Mouse (Mus musculus): ENCODE measurements around the gene Ptpn1.

Ptpn1 gene

DNA sequence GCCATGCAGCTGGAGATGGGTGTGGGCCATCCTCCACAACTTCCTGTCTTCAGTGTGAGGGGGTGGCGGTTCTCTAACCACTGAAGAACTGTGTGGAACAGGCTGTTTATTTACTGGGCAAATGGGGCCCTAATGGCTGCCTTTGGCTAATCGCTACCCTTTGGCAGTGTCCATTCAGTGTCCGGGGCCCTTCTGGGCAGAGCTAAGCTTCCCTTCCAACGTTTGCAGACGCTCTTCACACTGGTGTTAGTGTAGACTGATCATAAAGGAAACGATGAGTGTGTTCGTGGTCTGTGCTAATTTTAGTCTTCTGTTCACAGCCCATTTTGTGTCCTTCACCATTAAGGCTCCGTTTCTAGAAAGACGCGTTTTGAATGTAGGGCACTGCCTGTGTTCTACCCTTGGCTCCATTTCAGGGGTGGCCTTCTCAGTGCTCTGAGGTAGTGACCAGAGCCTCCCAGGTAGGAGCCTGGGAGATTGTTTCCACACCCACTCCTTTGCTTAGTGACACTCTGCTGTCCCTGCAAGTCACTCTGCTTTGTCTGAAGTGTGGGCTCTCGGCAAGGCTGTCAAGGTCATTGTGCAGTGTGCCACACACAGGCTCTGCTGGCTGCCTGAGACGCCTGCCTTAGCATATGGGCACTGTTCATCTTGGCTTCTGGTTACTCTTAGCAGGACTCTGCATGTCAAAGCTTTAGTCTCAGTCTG lies 11.2 kb downstream of the Ptpn1 start:
- in situ Hi-C loops (cut with MboI, MseI) = loop anchor here (25.0 kb wide), 1 partner anchor 1956 kb away; the partner anchor contains the start of gene Ncoa3

DNA sequence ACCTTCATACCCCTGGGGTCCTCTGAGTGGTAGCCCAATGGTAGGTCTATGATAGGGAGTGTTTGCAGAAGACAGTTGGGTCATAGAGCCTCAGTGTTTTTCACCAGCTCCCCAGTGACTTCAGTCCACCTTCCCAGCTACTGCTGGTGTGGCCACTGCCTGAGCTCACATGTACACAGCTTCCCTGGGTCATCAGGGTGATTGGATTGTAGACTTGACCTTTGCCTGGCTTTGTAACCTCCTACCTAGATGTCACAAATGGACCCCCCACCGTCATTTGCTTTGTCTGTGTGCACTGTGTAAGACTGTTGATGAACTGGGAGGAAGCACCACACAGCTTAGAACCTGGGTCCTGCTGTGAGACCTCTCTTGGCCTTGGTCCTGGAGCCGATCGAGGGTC lies 12.3 kb downstream of the Ptpn1 start:
- in situ Hi-C loops (cut with MboI, MseI) = loop anchor here (25.0 kb wide), 1 partner anchor 1957 kb away; the partner anchor contains the start of gene Ncoa3

DNA sequence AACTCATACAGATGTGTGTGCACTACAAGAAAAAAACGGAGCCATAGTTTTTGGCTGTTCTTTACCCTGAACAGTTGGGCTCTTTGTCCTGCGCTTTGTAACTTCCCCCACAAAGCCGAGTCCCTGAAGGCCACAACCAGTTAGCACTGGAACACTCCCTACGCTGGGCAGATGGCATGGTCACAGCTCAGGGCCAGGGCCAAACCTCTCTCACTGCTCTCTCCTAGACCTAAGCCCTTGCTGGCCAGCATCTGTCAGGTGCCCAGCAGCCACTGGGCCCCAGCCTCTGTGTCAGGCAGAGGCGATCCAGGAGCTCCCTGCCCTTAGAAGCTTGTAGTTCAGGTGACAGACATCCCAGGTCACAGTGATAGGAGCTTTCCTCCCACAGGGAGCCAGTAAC lies 13.6 kb downstream of the Ptpn1 start:
- in situ Hi-C loops (cut with MboI, MseI) = loop anchor here (25.0 kb wide), 1 partner anchor 1958 kb away; the partner anchor contains the start of gene Ncoa3

DNA sequence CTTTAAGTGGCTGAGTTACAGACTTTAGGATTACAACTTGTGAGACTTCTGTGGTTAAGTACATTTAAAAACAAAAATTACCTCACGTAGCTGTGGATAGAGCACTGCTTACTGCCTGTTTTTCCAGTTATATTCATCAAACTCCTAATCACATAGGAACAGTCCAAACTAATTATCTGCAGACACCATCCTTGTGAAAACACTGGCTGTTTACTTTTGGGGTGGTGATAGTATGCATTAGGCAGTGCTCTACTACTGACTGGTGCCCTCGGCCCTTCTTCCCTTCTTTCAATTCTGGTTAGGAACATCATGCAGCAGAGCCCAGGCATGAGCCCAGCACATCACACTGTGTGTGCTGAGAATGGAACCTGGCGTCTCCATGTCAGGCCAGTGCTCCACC lies 15.4 kb downstream of the Ptpn1 start:
- in situ Hi-C loops (cut with MboI, MseI) = loop anchor here (25.0 kb wide), 1 partner anchor 1960 kb away; the partner anchor contains the start of gene Ncoa3

DNA sequence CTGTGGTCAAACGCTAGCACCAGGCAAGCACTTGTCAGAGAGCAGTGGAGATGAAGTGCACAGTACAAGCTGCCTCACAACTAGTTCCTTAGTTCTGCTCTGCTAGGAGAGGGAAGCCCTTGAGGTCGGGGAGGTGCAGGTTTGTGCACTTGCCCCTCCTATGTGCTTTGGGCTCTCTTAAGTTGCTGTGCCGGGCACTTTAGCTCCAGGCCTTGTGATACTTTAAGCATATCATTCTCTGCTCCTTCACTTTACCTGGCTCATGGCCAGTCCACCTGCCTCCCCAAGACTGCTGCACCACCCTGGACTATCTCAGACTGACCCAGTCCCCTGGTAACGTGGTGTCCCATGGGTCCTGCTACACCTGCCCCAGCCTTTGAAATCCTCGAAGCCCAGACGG lies 16.2 kb downstream of the Ptpn1 start:
- in situ Hi-C loops (cut with MboI, MseI) = loop anchor here (25.0 kb wide), 1 partner anchor 1961 kb away; the partner anchor contains the start of gene Ncoa3

DNA sequence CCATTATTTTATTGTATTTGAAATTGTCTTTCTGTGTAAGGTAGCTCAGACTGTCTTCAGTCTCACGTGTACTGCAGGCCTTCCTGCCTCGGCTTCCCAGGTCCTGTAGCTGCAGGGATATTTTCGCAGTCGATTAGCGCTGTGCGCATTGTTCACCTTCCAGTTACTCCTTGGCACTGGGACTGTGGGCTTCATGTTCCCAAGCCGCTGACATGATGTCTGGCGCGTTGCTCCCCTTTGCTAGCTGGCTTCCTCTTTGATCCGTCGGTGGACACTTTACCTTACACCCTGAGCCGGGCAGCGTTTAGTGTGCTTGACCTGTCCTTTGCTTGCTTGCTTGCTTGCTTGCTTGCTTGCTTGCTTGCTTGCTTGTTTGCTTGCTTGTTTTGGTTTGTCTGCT lies 16.7 kb downstream of the Ptpn1 start:
- in situ Hi-C loops (cut with MboI, MseI) = loop anchor here (25.0 kb wide), 1 partner anchor 1961 kb away; the partner anchor contains the start of gene Ncoa3

DNA sequence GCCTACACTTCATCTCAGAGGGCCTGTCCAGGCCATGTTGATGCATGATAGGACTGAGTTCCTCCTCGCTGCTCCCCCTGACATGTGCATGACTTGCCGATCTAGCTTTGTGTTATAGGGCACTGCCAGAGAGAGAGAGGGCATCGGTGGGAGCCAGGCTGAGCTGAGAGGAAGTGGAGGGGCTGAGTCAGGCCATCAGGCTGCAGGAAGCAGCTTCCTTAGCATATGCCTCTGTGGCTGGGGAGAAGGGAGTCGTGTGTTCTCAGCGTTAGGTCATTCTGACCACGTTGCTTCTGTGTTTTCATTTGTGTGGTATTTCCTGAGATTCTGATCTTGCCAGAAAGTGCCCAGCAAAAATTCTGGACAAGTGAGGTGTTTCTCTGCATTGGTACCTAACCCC lies 17.4 kb downstream of the Ptpn1 start:
- in situ Hi-C loops (cut with MboI, MseI) = loop anchor here (25.0 kb wide), 1 partner anchor 1962 kb away; the partner anchor contains the start of gene Ncoa3

DNA sequence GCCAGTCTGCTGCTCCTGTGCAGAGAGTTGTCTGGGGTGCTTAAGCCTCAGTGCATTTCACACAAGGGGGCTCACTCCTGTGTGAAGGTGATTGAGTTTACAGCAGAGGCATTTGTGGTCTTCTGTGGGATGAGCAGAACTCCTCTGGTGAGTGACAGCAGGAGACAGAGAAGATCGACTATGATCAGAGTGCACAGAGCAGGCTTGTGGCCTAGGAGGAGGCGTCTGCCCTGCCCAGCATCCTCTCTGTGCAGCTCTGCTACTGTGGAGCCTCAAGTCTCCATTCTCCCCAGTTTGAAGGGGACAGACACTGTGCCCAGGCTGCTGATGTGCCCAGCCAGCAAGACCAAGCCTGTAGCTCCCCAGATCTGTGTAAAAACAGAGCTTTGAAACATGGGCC lies 18.0 kb downstream of the Ptpn1 start:
- in situ Hi-C loops (cut with MboI, MseI) = loop anchor here (25.0 kb wide), 2 partner anchors 637 to 1963 kb away; partner anchors contain the start of gene Ncoa3

DNA sequence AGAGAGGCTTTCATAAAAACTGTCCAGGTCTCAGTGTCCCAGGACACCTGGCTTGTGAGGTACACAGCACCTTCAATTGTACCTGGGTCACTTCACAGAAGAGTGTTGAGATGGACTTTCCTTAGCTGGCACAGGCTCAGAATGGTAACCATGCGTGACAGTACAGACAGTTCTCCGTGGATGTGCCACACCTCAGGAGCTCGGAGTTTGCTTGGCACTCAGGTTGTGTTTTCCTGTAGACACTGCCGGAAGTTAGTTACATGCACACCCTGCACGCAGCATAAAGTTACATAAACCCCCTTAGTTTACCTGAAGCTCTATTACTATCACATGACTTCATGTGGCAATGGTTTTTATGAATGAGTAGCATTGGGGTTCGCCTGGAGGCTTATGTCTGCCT lies 18.8 kb downstream of the Ptpn1 start:
- in situ Hi-C loops (cut with MboI, MseI) = loop anchor here (25.0 kb wide), 1 partner anchor 637 kb away; no protein-coding TSS in a partner anchor

DNA sequence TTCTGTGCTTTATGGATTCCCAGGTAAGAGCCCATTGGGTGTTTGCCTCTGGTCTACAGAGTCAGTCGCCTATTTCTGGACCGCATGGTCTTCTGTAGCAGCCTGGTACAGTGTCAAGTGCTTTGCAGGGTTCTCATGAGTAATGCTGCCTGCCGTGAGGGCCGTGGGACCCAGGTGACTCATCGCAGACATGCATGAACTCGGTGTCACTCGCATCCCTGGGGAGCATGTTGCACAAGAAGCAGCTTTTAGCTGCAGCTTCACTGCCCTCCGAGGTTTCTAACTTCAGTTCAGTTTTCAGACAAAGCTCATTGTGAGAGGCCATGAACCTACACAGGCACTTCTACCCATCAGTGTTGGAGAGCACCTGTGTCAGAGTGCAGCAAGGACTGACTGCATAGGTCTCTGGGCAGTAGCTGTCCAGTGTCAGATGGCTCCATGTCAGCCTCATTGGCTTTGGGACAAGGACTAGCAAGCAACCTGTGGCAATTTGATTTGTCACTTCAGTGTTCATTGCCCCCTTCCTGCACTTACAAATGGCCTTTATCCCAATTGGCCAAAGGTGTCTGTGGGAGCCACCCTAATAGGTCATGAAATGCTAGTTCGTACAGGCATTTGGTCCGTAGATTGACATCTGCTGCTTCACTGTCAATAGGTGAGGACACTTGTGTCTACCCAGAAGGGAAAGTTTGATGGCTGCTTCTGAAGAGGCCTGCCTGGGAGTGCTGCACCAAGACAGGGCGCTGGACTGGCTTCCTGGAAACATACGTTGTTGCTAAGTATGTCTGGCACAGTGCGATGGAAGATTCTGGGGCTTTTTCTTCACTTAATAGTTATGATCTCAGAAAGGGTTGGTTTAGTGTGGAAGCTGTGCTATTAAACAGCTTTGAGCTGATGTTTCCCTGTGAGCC lies 19.7 kb downstream of the Ptpn1 start:
- in situ Hi-C loops (cut with MboI, MseI) = loop anchor here (25.0 kb wide), 1 partner anchor 636 kb away; no protein-coding TSS in a partner anchor

DNA sequence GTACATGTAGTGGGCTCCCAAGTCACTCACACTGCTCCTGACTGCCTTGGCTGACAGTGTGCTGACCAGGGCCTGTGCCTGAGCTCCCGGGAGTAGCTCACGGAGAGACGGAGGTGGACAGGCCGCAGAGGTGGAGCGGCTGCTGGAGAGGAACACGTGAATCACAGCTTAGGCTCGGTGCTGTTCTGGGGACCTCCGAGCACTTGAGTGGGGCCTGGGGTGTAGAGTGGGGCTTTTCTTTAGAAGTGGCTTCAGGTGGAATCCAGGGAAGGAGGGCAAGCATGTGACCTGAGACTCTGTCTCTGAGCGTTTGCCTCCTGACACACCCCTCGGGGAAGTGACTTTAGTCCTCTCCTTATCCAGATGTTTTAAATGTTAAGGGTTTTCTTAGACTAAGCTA lies 22.0 kb downstream of the Ptpn1 start:
- in situ Hi-C loops (cut with MboI, MseI) = loop anchor here (25.0 kb wide), 1 partner anchor 633 kb away; no protein-coding TSS in a partner anchor

DNA sequence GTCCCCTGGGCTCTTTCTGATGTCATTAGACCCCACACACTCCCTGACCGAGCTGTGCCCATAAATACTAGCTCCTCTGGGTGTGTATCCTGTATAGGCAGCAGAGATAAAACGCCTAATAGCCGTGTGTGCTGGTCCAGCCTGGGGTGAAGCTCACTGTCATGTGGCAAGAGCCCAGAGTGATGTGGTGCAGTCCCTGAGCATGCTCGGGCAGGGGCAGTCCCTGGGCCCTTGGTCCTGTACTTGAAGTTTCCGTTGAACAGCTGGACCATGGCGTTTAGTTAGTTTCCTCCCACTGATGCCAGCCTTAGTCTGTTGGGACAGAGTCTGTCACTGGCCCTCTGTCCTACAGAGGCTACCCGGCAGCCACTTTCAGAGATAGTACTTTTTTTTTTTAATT lies 23.1 kb downstream of the Ptpn1 start:
- in situ Hi-C loops (cut with MboI, MseI) = loop anchor here (25.0 kb wide), 1 partner anchor 632 kb away; no protein-coding TSS in a partner anchor

DNA sequence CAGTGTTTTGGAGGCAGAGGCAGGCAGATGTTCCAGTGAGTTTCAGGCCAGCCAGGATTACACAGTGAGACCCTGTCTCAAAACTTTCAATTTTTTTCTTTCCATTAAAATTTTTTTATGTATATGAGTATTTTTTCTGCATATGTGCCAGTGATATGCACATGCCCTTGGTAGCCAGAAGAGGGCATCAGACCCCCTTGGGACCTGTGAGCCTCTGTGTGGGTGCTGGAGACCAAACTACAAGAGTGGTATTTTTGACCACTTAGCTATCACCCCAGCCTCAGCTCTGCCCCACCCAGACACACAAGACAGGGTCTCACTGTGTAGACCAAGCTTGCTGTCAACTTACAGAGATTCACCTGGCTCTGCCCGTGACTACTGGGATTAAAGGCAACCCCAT lies 25.7 kb downstream of the Ptpn1 start:
- in situ Hi-C loops (cut with MboI, MseI) = loop anchor here (25.0 kb wide), 1 partner anchor 630 kb away; no protein-coding TSS in a partner anchor

DNA sequence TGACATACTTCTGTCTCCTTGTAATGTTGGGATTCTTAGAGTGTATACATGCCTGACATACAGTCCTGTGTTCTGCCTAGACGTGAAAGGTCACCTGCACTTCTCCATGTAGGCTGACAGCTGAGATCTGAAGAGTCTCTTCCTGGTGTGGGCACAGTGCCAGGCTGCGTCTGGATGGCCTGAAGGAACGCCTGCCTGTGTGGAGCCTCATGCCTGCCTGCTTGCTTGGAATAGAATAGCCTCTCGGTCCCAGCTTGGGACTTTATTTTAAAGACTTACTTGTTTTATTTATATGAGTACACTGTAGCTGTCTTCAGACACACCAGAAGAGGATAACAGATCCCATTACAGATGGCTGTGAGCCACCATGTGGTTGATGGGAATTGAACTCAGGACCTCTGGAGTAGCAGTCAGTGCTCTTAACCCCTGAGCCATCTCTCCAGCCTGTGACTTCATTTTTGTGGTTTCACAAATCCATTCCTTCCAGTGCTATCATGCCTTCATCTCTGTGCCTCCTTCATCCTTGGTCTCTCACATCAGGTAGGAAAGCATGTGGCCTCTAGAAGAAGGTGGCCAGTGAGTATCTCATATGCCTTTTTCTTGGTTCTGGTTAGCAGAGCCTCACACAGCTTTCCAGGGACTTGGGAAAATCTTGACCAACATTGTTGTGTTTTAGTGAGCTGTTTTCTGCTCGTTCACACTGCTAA lies 26.4 kb downstream of the Ptpn1 start:
- in situ Hi-C loops (cut with MboI, MseI) = loop anchor here (25.0 kb wide), 1 partner anchor 629 kb away; no protein-coding TSS in a partner anchor

DNA sequence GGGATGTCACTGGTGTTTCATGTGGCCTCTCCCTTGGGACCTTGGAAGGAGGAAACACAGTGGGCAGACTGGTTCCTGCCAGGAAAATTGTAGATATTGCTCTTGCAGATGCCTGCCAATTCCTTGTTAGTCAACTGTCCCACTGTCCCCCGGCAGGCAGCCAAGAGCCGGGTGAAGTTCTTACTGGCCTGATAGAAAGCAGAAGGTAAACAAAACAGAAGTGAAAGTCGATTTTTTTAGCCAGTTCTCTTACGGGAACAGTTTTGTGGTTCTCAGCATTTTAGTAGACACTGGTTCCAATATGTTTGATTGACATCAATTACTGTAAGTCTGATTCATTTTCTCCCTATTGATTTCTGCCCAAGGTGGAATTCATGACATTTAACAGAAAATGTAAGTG lies 27.0 kb downstream of the Ptpn1 start:
- in situ Hi-C loops (cut with MboI, MseI) = loop anchor here (25.0 kb wide), 1 partner anchor 628 kb away; no protein-coding TSS in a partner anchor

DNA sequence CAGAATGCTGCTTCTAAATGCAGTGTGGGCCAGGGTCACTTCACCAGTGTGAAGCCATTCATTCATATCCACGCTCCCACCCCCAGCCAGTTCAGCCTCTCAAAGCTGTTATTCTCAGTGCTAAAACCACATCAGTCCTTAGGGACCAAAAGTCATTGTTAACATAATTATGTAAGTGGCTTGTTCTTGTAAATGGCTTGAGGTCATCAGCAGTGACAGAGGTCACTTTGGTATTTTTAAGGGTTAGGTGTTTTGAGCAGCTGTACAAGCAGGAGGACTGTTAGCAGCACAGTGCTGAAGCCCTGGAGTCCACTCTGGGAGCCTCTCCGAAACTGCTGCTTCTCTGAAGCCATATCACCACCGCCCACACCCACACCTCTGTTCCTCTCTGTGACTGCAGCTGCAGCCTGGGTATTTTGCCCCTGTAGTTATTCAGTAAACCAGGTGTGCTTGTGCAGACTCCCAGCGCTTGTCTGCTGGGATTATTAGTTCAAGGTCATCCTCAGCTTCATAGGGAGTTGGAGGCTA lies 27.6 kb downstream of the Ptpn1 start:
- in situ Hi-C loops (cut with MboI, MseI) = loop anchor here (25.0 kb wide), 1 partner anchor 628 kb away; no protein-coding TSS in a partner anchor

DNA sequence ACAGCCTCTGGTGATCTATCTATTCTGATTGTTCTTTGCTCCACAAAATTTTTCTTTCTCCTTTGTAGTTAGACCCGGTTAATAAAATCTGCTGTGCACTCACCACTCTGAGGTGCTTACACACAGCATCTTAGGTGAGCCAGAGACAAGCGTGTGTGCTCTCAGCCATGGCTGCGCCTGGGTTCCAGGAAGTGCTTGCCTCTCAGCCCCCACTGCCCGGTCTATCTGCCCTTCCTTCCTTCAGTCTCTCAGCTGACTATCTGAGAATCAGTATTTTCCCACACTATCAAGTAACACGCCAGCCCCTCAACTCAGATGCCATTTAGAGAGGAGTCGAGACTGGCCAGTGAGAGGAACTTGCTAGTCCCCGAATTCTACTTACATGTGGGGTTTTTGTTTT lies 28.1 kb downstream of the Ptpn1 start:
- in situ Hi-C loops (cut with MboI, MseI) = loop anchor here (25.0 kb wide), 1 partner anchor 627 kb away; no protein-coding TSS in a partner anchor

DNA sequence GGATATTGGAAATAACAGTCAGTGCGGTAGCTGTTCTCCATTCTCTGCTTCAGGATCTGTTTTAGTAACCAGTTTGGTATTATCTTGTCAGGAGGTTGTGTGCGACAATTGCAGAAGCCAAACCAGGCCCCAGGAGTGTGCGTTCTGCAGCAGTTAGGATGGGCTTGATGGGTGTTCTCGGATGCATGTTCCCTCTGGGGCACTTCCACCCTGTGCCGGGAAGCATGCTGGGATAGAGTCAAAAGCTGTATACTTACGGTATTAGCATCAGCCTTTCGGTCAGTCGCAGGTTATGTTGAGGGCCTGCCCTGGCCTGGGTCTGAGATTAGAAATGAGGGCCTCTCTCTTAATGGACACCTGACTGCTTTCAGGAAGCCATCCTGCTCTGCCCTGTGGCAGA lies 28.7 kb downstream of the Ptpn1 start:
- in situ Hi-C loops (cut with MboI, MseI) = loop anchor here (25.0 kb wide), 1 partner anchor 627 kb away; no protein-coding TSS in a partner anchor

DNA sequence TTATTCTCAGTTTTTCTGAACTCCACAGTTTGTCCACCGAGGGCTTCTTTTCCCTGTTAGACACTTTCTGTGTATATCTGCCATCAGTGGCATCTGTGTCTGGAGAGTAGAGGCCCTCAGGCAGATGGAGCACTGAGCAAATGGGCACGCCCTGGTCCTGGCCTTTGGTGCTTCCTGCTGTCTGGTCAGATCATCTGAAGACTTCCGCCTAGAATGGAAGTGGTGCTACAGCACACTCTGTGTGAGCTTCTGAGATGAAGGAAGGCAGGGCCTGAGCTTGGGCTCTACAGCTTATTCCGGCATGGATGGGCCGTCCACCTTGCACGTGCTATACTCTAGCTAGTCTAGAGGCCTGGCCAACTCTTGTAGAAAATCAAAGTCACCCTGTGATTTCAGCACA lies 30.5 kb downstream of the Ptpn1 start:
- in situ Hi-C loops (cut with MboI, MseI) = loop anchor here (25.0 kb wide), 1 partner anchor 625 kb away; no protein-coding TSS in a partner anchor

DNA sequence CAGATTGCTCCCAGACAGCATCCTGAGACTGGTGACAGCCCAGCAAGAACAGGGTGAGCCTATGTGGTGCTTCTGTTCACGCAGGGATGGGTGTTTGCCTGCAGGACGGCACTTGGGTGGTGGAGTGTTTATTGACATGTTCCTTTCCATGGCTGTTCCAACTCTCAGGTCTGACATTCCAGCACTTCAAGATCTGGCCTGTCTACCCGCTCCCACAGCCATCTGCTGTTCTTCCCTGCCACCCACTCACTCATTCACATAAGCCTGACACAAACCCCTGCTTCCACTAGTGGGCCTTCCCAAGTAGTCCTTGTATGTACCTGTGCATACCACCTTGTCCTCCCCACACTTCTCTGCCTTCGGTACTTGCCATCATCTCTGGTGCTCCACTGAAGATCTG lies 31.3 kb downstream of the Ptpn1 start:
- in situ Hi-C loops (cut with MboI, MseI) = loop anchor here (25.0 kb wide), 1 partner anchor 624 kb away; no protein-coding TSS in a partner anchor

Measured in regulatory T cell (primary cell).